Mouse (Mus musculus): Measurements from ENCODE around the gene Ngf. TPM values are rescaled to one million over a fixed set of nuclear protein-coding genes. Genes with fewer than 3 reads are reported as not detected.

The Ngf gene
- total and polyA plus RNA-seq, 3 experiments = not detected

DNA sequence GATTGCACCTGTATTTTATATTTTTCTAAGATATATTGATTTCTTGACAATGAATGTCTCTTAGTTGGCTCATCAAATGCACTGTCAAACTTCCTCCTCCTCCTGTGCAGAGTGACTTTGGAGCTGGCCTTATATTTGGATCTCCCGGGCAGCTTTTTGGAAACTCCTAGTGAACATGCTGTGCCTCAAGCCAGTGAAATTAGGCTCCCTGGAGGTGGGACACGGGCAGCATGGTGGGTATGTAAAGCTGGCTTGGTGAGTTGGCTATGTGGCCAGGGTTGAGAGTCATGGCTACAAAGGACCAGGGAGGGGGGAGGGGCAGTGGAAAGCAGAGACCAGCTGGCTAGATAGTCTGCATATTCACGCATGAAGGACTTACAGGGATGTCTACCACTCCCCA, 39.9 kb downstream of the Ngf start:
- no peaks in the 10 kb centered on the region for H3K36me3 ChIP-seq (replicated peaks in 1 of 2; ENCODE audit: control insufficient read depth in 1 of 2, insufficient read depth in 1 of 2, low read length in 1 of 2)

DNA sequence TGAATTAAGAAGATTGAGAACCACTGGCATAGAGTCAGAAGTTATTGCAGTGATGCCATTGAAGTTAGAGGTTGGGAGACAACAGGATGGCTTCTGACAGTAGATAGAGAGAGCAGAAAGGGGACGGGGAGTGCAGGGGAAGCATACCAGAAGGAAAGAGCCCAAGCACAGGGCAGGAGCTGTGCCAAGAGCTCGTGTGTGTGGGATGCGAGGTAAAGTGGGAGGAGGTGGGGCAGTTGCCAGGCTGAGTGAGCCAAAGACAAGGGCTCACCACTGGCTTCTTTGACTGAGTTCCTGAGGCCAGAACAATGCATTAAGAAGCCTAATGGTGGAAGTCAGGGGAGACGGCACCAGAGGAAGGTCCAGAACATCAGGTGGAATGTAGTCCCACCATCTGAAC, 47.2 kb downstream of the Ngf start:
- H3K4me1 ChIP-seq (ENCODE audit: control insufficient read depth in 1 of 2, insufficient read depth in 2 of 2) = peaks cover 0 to 9% of the 10 kb centered on the region in 2 experiments; a peak in 2 of 4 replicates
- DNase-seq (ENCODE audit: extremely low read depth) = no peak
- H3K9ac ChIP-seq (ENCODE audit: insufficient read depth, low read depth) = no peak overlapping the region
- no peak overlapping the region for H3K4me2 ChIP-seq (ENCODE audit: insufficient read depth, low read depth, poor library complexity, severe bottlenecking)
- H3K27me3 ChIP-seq (replicated peaks) = no peaks in the 10 kb centered on the region
- no peaks in the 10 kb centered on the region for H3K79me2 ChIP-seq (replicated peaks; ENCODE audit: control insufficient read depth, extremely low read depth, insufficient read depth, poor library complexity, severe bottlenecking)
- H3K9me3 ChIP-seq (replicated peaks; ENCODE audit: low read length) = no peaks in the 10 kb centered on the region
- H3K27ac ChIP-seq (ENCODE audit: insufficient read depth, low read depth) = no peak overlapping the region
- TF ChIP-seq USF1 (IDR thresholded peaks at IDR 0.05; ENCODE audit: low read depth, low read length) (no peak), E2F4 (IDR thresholded peaks at IDR 0.05; ENCODE audit: insufficient replicate concordance, low read depth, low read length) (no peak), RCOR1 (conservative IDR thresholded peaks at IDR 0.05; ENCODE audit: low read depth, low read length) (no peak), MAX (IDR thresholded peaks at IDR 0.05; ENCODE audit: low read length) (no peak), SIN3A (IDR thresholded peaks at IDR 0.05; ENCODE audit: low read length) (no peak), ETS1 (conservative IDR thresholded peaks at IDR 0.05; ENCODE audit: low read depth, low read length) (no peak), CHD1 (IDR thresholded peaks at IDR 0.05; ENCODE audit: low read depth, low read length) (no peak), MEF2A (IDR thresholded peaks at IDR 0.05; ENCODE audit: borderline replicate concordance, low read depth, low read length) (no peak), EP300 (IDR thresholded peaks at IDR 0.05; ENCODE audit: low read length) (no peak), MAZ (IDR thresholded peaks at IDR 0.05; ENCODE audit: low read depth, low read length) (no peak), JUN (IDR thresholded peaks at IDR 0.05; ENCODE audit: insufficient read depth, low read depth, low read length) (no peak), NRF1 (IDR thresholded peaks at IDR 0.05; ENCODE audit: low read depth, low read length) (no peak), NELFE (IDR thresholded peaks at IDR 0.05; ENCODE audit: low read depth, low read length) (no peak), IRF4 (IDR thresholded peaks at IDR 0.05; ENCODE audit: low read depth, low read length) (no peak), TBP (conservative IDR thresholded peaks at IDR 0.05; ENCODE audit: low read depth, low read length) (no peak), GABPA (IDR thresholded peaks at IDR 0.05; ENCODE audit: insufficient replicate concordance, low read depth, low read length) (no peak), ZNF384 (IDR thresholded peaks at IDR 0.05; ENCODE audit: low read depth, low read length) (no peak), ZKSCAN1 (IDR thresholded peaks at IDR 0.05; ENCODE audit: borderline replicate concordance, low read depth, low read length) (no peak), JUND (conservative IDR thresholded peaks at IDR 0.05; ENCODE audit: low read depth, low read length) (no peak)
- H3K36me3 ChIP-seq (replicated peaks in 1 of 2; ENCODE audit: control insufficient read depth in 1 of 2, insufficient read depth in 1 of 2, low read length in 1 of 2) = no peaks in the 10 kb centered on the region
- in situ Hi-C loops (cut with MboI; ENCODE audit: low pct_ligation_motif_present, low pct_unique_long_range_greater_than_20kb, low sequenced_read_pairs) = no loop called here
- dilution Hi-C loops (cut with MboI; ENCODE audit: extremely low pct_ligation_motif_present, extremely low pct_unique_long_range_greater_than_20kb, low sequenced_read_pairs) = no loop called here
- H3K4me3 ChIP-seq (replicated peaks in 1 of 3; ENCODE audit: low read depth in 2 of 3, low read length in 2 of 3, poor library complexity in 1 of 3) = no peak overlapping the region

More for the DNA sequence above, 39.9 kb downstream of the Ngf start:
- no peak overlapping the region for H3K9ac ChIP-seq (ENCODE audit: insufficient read depth, low read depth)
- TF ChIP-seq ZKSCAN1 (IDR thresholded peaks at IDR 0.05; ENCODE audit: borderline replicate concordance, low read depth, low read length) (no peak), CHD1 (IDR thresholded peaks at IDR 0.05; ENCODE audit: low read depth, low read length) (no peak), GABPA (IDR thresholded peaks at IDR 0.05; ENCODE audit: insufficient replicate concordance, low read depth, low read length) (no peak), MAFK (IDR thresholded peaks at IDR 0.05; ENCODE audit: insufficient replicate concordance, low read length) (no peak), JUN (IDR thresholded peaks at IDR 0.05; ENCODE audit: insufficient read depth, low read depth, low read length) (no peak), EP300 (IDR thresholded peaks at IDR 0.05; ENCODE audit: low read length) (no peak), TCF12 (IDR thresholded peaks at IDR 0.05; ENCODE audit: low read depth, low read length) (no peak), PAX5 (IDR thresholded peaks at IDR 0.05; ENCODE audit: low read length) (no peak), ZNF384 (IDR thresholded peaks at IDR 0.05; ENCODE audit: low read depth, low read length) (no peak), JUND (conservative IDR thresholded peaks at IDR 0.05; ENCODE audit: low read depth, low read length) (no peak), NELFE (IDR thresholded peaks at IDR 0.05; ENCODE audit: low read depth, low read length) (no peak), USF2 (conservative IDR thresholded peaks at IDR 0.05; ENCODE audit: low read depth, low read length) (no peak), BHLHE40 (IDR thresholded peaks at IDR 0.05; ENCODE audit: low read depth, low read length) (no peak)
- DNase-seq (ENCODE audit: extremely low read depth) = no peak
- H3K4me3 ChIP-seq (replicated peaks in 1 of 3; ENCODE audit: low read depth in 2 of 3, low read length in 2 of 3, poor library complexity in 1 of 3) = no peak overlapping the region
- H3K79me2 ChIP-seq (replicated peaks; ENCODE audit: control insufficient read depth, extremely low read depth, insufficient read depth, poor library complexity, severe bottlenecking) = no peaks in the 10 kb centered on the region
- no peaks in the 10 kb centered on the region for H3K27me3 ChIP-seq (replicated peaks)
- in situ Hi-C loops (cut with MboI; ENCODE audit: low pct_ligation_motif_present, low pct_unique_long_range_greater_than_20kb, low sequenced_read_pairs) = no loop called here
- H3K9me3 ChIP-seq (replicated peaks; ENCODE audit: low read length) = no peaks in the 10 kb centered on the region
- no peak overlapping the region for H3K27ac ChIP-seq (ENCODE audit: insufficient read depth, low read depth)
- H3K4me1 ChIP-seq (ENCODE audit: control insufficient read depth in 1 of 2, insufficient read depth in 2 of 2) = peaks cover 3 to 16% of the 10 kb centered on the region in 2 experiments; a peak in 3 of 4 replicates
- dilution Hi-C loops (cut with MboI; ENCODE audit: extremely low pct_ligation_motif_present, extremely low pct_unique_long_range_greater_than_20kb, low sequenced_read_pairs) = no loop called here
- no peak overlapping the region for H3K4me2 ChIP-seq (ENCODE audit: insufficient read depth, low read depth, poor library complexity, severe bottlenecking)
